Mouse (Mus musculus): ENCODE results near the gene Cptp.

The Cptp gene

GRCm38 (mm10) chr4:155869317-155870033, at the start of gene Cptp, which contains the start of gene Ints11:
Gene Cptp, minus strand, starts transcription at chr4:155869440.
Gene Ints11, plus strand, starts transcription at chr4:155869546.
- DNase-seq (ENCODE audit: low spot score) = peak; percentile 92

GRCm38 (mm10) chr4:155908751-155909150, 39.5 kb upstream of the Cptp start:
- peak; percentile 0 for DNase-seq (ENCODE audit: low spot score)

- DNase-seq (ENCODE audit: low spot score) = no peak
Measured at GRCm38 (mm10) chr4:155908281-155908680, 39.0 kb upstream of the Cptp start.

GRCm38 (mm10) chr4:155907003-155907402, 37.8 kb upstream of the Cptp start:
- DNase-seq (ENCODE audit: low spot score) = no peak

- DNase-seq (ENCODE audit: low spot score) = no peak
Measured at GRCm38 (mm10) chr4:155906125-155906524, 36.9 kb upstream of the Cptp start.

GRCm38 (mm10) chr4:155905634-155906033, 36.4 kb upstream of the Cptp start:
- DNase-seq (ENCODE audit: low spot score) = peak; percentile 0

GRCm38 (mm10) chr4:155904318-155905102, 35.3 kb upstream of the Cptp start:
- peak; percentile 0 for DNase-seq (ENCODE audit: low spot score)

GRCm38 (mm10) chr4:155903246-155903645, 34.0 kb upstream of the Cptp start:
- DNase-seq (ENCODE audit: low spot score) = no peak

GRCm38 (mm10) chr4:155901205-155901604, 32.0 kb upstream of the Cptp start:
- DNase-seq (ENCODE audit: low spot score) = no peak

GRCm38 (mm10) chr4:155899355-155899754, 30.1 kb upstream of the Cptp start:
- no peak for DNase-seq (ENCODE audit: low spot score)

- DNase-seq (ENCODE audit: low spot score) = no peak
Measured at GRCm38 (mm10) chr4:155898318-155898717, 29.1 kb upstream of the Cptp start.

GRCm38 (mm10) chr4:155896461-155896860, 27.2 kb upstream of the Cptp start:
- no peak for DNase-seq (ENCODE audit: low spot score)

- no peak for DNase-seq (ENCODE audit: low spot score)
Measured at GRCm38 (mm10) chr4:155895826-155896225, 26.6 kb upstream of the Cptp start.

- DNase-seq (ENCODE audit: low spot score) = peak; percentile 66
Measured at GRCm38 (mm10) chr4:155895216-155895615, 26.0 kb upstream of the Cptp start.

GRCm38 (mm10) chr4:155894311-155894881, 25.2 kb upstream of the Cptp start:
- no peak for DNase-seq (ENCODE audit: low spot score)

- no peak for DNase-seq (ENCODE audit: low spot score)
Measured at GRCm38 (mm10) chr4:155893212-155893690, 24.0 kb upstream of the Cptp start.

- no peak for DNase-seq (ENCODE audit: low spot score)
Measured at GRCm38 (mm10) chr4:155892438-155893211, 23.4 kb upstream of the Cptp start.

- DNase-seq (ENCODE audit: low spot score) = peak; percentile 51
Measured at GRCm38 (mm10) chr4:155892017-155892416, 22.8 kb upstream of the Cptp start.

- peak; percentile 95 for DNase-seq (ENCODE audit: low spot score)
Measured at GRCm38 (mm10) chr4:155891551-155892001, 22.3 kb upstream of the Cptp start, which contains the start of the genes Pusl1 and Acap3. Gene Pusl1, minus strand, starts transcription at chr4:155891781. Gene Acap3, plus strand, starts transcription at chr4:155891822.

- DNase-seq (ENCODE audit: low spot score) = no peak
Measured at GRCm38 (mm10) chr4:155891011-155891471, 21.8 kb upstream of the Cptp start.

GRCm38 (mm10) chr4:155889316-155889715, 20.1 kb upstream of the Cptp start:
- no peak for DNase-seq (ENCODE audit: low spot score)

- DNase-seq (ENCODE audit: low spot score) = no peak
Measured at GRCm38 (mm10) chr4:155888181-155888580, 18.9 kb upstream of the Cptp start.

All from left cerebral cortex, adult 11 months (tissue).